Mouse (Mus musculus): Measurements from ENCODE around the gene Map3k13.

DNA sequence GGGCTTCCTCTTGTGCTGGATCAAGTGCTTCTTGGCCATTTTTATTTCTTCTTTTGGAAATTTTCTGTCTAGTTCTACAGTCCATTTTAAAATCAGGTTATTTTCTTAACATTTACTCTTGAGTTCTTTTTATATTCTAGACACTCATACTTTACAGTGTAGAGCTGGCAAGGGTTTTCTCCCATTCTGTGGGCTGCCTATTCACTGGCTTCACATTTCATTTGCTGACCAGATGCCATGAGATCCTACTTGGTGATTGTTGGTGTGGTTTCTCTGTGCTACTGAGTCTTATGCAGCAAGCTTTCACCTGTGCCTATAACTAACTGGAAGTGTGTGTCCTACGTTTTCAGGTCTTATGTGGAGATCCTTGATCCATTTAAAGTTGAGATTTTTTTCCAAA lies 35.7 kb upstream of the Map3k13 start:
- no peak for TF ChIP-seq CTCF (IDR thresholded peaks at IDR 0.05; ENCODE audit: low read depth)
- no peak for TF ChIP-seq EP300 (optimal IDR thresholded peaks at IDR 0.05)
